In the genomic region with DNA sequence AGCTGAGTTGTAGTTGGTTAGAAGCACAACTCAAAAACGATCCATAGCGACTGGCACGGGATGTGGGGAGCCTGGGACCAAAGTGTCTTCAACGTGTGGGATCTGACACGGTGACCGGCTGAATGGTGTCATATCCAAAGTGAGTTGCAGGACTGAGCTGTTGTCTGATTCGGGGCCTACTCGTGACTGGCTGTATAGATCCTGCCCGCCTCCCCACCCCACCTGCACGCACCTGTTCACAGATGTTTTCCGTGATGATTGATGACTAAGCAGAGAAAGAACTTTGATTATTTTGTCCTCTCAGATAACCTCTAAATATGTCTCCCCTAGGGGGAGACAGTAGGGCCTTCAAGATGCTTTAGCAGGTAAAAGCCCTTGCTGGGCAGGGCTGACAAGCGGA, we compare ENCODE assay signal across 25 mouse cellular contexts.
A peak's percentile ranks its signal among the peaks of the same experiment; 100 is the strongest.
DNase-seq lines count a peak whose midpoint lies in the region; TF ChIP-seq lines count a peak whose summit lies in the region.
"Had no signal": no experiment of that assay in that cellular context is flagged by ENCODE, and none has a peak within 500 bp of the region (broad histone marks: within the 10 kb centered on the region; RNA-seq: fewer than 3 reads in every experiment).

No protein-coding gene starts in this region.

- peak overlapping the region; percentile 54; the same call in 1 of the 2 replicates for H3K9ac ChIP-seq in ES-E14 (ENCODE audit: insufficient read depth, low read depth, low read length, poor library complexity, severe bottlenecking)
- H3K9ac ChIP-seq: embryonic facial prominence, embryonic 13.5 days; forebrain, embryonic 12.5 days; forebrain, embryonic 15.5 days; hindbrain, embryonic 13.5 days; intestine, embryonic 15.5 days had no signal

- no peak for TF ChIP-seq POLR2A in testis, adult 2 months (IDR thresholded peaks at IDR 0.05; ENCODE audit: control insufficient read depth, low read depth, low read length)

- H3K27ac ChIP-seq in testis, adult 2 months (ENCODE audit: control insufficient read depth, insufficient read depth, low read depth, low read length) = no peak overlapping the region
- peak overlapping the region; percentile 50 for H3K27ac ChIP-seq in ES-E14 (ENCODE audit: insufficient read depth, low read depth, low read length, poor library complexity, severe bottlenecking)
- H3K27ac ChIP-seq: embryonic facial prominence, embryonic 10.5 days; embryonic facial prominence, embryonic 13.5 days; forebrain, embryonic 12.5 days; forebrain, embryonic 15.5 days; hindbrain, embryonic 13.5 days; intestine, embryonic 15.5 days had no signal

- no peaks in the 10 kb centered on the region for H3K9me3 ChIP-seq in E14TG2a.4 (ENCODE audit: low read length)
- H3K9me3 ChIP-seq in ES-E14 (ENCODE audit: control insufficient read depth, insufficient read depth, low read depth, low read length) = no peaks in the 10 kb centered on the region
- H3K9me3 ChIP-seq: embryonic facial prominence, embryonic 10.5 days; embryonic facial prominence, embryonic 13.5 days; forebrain, embryonic 12.5 days; forebrain, embryonic 15.5 days; hindbrain, embryonic 10.5 days; hindbrain, embryonic 13.5 days; intestine, embryonic 15.5 days had no signal

- in situ Hi-C loops in ES-E14 (cut with MboI; ENCODE audit: low sequenced_read_pairs in 2 of 2, unreplicated experiment in 2 of 2) = no loop called here

- peak overlapping the region; percentile 74 for H3K4me3 ChIP-seq in testis, adult 2 months (ENCODE audit: control insufficient read depth, low read depth, low read length)
- peak overlapping the region; percentile 76; the same call in 1 of the 2 replicates for H3K4me3 ChIP-seq in E14TG2a.4 (replicated peaks; ENCODE audit: low read length)
- peak overlapping the region; percentile 58 to 66 for H3K4me3 ChIP-seq in ES-E14 (ENCODE audit: insufficient read depth in 1 of 2, low read depth in 1 of 2, low read length in 2 of 2, poor library complexity in 1 of 2, severe bottlenecking in 1 of 2)
- H3K4me3 ChIP-seq: embryonic facial prominence, embryonic 10.5 days; embryonic facial prominence, embryonic 13.5 days; erythroblast, embryonic 14.5 days; forebrain, embryonic 12.5 days; forebrain, embryonic 15.5 days; hindbrain, embryonic 10.5 days; hindbrain, embryonic 13.5 days; intestine, embryonic 15.5 days had no signal

- H3K4me1 ChIP-seq in testis, adult 2 months (ENCODE audit: control insufficient read depth, insufficient read depth, low read length) = peaks cover 16% of the 10 kb centered on the region
- H3K4me1 ChIP-seq in E14TG2a.4 (replicated peaks; ENCODE audit: low read depth, low read length) = peaks cover 76% of the 10 kb centered on the region
- H3K4me1 ChIP-seq in ES-E14 (ENCODE audit: control insufficient read depth in 2 of 2, insufficient read depth in 2 of 2, low read length in 2 of 2, poor library complexity in 1 of 2) = peaks cover 3 to 26% of the 10 kb centered on the region in 2 experiments; a peak in 1 of 4 replicates
- H3K4me1 ChIP-seq: embryonic facial prominence, embryonic 13.5 days; intestine, embryonic 15.5 days had no signal

- DNase-seq in heart, adult 11 months = peak; percentile 89
- no peak for DNase-seq in heart, postnatal 25 days (ENCODE audit: low spot score)
- DNase-seq in testis, postnatal 14 days (ENCODE audit: low spot score) = no peak
- DNase-seq in ES-E14 (ENCODE audit: low read depth, low spot score) (no peak), MN1 (ENCODE audit: low spot score) (no peak)
- DNase-seq in ovary, adult 18-20 months (ENCODE audit: low spot score) = no peak
- DNase-seq: adrenal gland, adult 8-10 months; adrenal gland, postnatal 25 days; cerebellum, adult 11-12 months; cerebellum, adult 8-10 months; cerebellum, postnatal 10 days; cerebellum, postnatal 36 days; embryo, embryonic 11 days; gastrocnemius, postnatal 10 days; gastrocnemius, postnatal 36 days had no signal

- TF ChIP-seq CTCF in testis, adult 2 months (IDR thresholded peaks at IDR 0.05; ENCODE audit: control insufficient read depth, insufficient read depth, insufficient replicate concordance, low read depth, low read length) = no peak
- TF ChIP-seq CTCF in E14TG2a.4 (conservative IDR thresholded peaks at IDR 0.05; ENCODE audit: low read length) = no peak

- intact Hi-C loops in heart, postnatal 25 days (cut with DNase I) = no loop called here

- H3K36me3 ChIP-seq in testis, adult 2 months (ENCODE audit: control insufficient read depth, insufficient read depth, low read length) = no peaks in the 10 kb centered on the region
- H3K36me3 ChIP-seq in E14TG2a.4 (ENCODE audit: insufficient read depth, low read length) = peaks cover 77% of the 10 kb centered on the region
- H3K36me3 ChIP-seq in ES-E14 (ENCODE audit: control insufficient read depth, insufficient read depth, low read length, poor library complexity, severe bottlenecking) = peaks cover 44% of the 10 kb centered on the region
- H3K36me3 ChIP-seq: embryonic facial prominence, embryonic 10.5 days; embryonic facial prominence, embryonic 13.5 days; forebrain, embryonic 12.5 days; forebrain, embryonic 15.5 days; hindbrain, embryonic 10.5 days; hindbrain, embryonic 13.5 days; intestine, embryonic 15.5 days had no signal

- no peaks in the 10 kb centered on the region for H3K27me3 ChIP-seq in testis, adult 2 months (ENCODE audit: control insufficient read depth, insufficient read depth, low read length)
- H3K27me3 ChIP-seq in E14TG2a.4 (ENCODE audit: insufficient read depth, low read length) = no peaks in the 10 kb centered on the region
- H3K27me3 ChIP-seq: embryonic facial prominence, embryonic 13.5 days; forebrain, embryonic 12.5 days; forebrain, embryonic 15.5 days; hindbrain, embryonic 13.5 days; intestine, embryonic 15.5 days had no signal

TF ChIP-seq in ES-E14, 5 proteins besides CTCF, POLR2A, EP300 and RAD21:
- TF ChIP-seq ZC3H11A (IDR thresholded peaks at IDR 0.05; ENCODE audit: borderline replicate concordance, low read depth, low read length) = no peak
TF ChIP-seq in ES-E14: peak in this region for 0.
